Mouse (Mus musculus) liver, embryonic 14.5 days (tissue): Measurements from ENCODE around the gene Mchr1.
A peak's percentile ranks its signal among the peaks of the same experiment; 100 is the strongest.

ENCODE experiments used
- CTCF ChIP-seq: IDR thresholded peaks from 2 replicates; pipeline ENCODE4 v1.5.1; 2016; ENCODE audit warnings: antibody characterized with exemption, low read depth, control low read depth
- EP300 ChIP-seq: IDR thresholded peaks from 2 replicates; pipeline ENCODE4 v1.6.1; 2016; ENCODE audit warnings: antibody characterized with exemption, low read depth

- TF ChIP-seq CTCF (peak; percentile 61), EP300 (no peak)
Observed at GRCm38 (mm10) chr15:81199372-81199959, 35.8 kb upstream of the Mchr1 start.
